Mouse (Mus musculus) CH12.LX (cell line): ENCODE data around the gene Ppm1n. TPM values are rescaled to one million over a fixed set of nuclear protein-coding genes. Genes with fewer than 3 reads are reported as not detected.

Experiments used
- DNase-seq: peaks from one replicate; pipeline ENCODE4 v3.0.0-alpha.2; 2013; ENCODE audit errors: extremely low read depth
- H3K27ac ChIP-seq: 2 replicates; pipeline ENCODE4 v1.5.1; 2012; ENCODE audit warnings: low read depth, mild to moderate bottlenecking, control low read depth, moderate library complexity; ENCODE audit not compliant: insufficient read depth
- H3K27me3 ChIP-seq: replicated peaks from 2 replicates; pipeline ENCODE3; 2012; ENCODE audit warnings: inconsistent platforms
- H3K36me3 ChIP-seq, 2 experiments: replicated peaks in 1 of 2; 2 replicates each; pipeline versions ENCODE3 to v1.6.1; 2012; ENCODE audit warnings: inconsistent platforms in 1 of 2, low read length in 1 of 2, mild to moderate bottlenecking in 1 of 2, mixed read lengths in 1 of 2, moderate library complexity in 1 of 2; ENCODE audit not compliant: control insufficient read depth in 1 of 2, insufficient read depth in 1 of 2
- H3K4me1 ChIP-seq, 2 experiments: 2 replicates each; pipeline ENCODE4 v1.6.1; 2012; ENCODE audit warnings: inconsistent platforms in 1 of 2, moderate library complexity in 1 of 2; ENCODE audit not compliant: insufficient read depth in 2 of 2, control insufficient read depth in 1 of 2
- H3K4me2 ChIP-seq: 2 replicates; pipeline ENCODE4 v1.6.1; 2012; ENCODE audit warnings: low read depth, mild to moderate bottlenecking, control low read depth; ENCODE audit not compliant: poor library complexity, insufficient read depth, severe bottlenecking
- H3K4me3 ChIP-seq, 3 experiments: fragments of 150-350 bp in 1 of 3; sonication (generic) in 1 of 3; replicated peaks in 1 of 3; 2 replicates each; pipeline versions ENCODE3 to v1.5.1; 2011 to 2012; ENCODE audit warnings: low read depth in 2 of 3, low read length in 2 of 3, mild to moderate bottlenecking in 2 of 3, moderate library complexity in 2 of 3, control low read depth in 1 of 3, improper control_type of control experiment in 1 of 3, inconsistent platforms in 1 of 3, mixed read lengths in 1 of 3; ENCODE audit not compliant: poor library complexity in 1 of 3
- H3K79me2 ChIP-seq: replicated peaks from 2 replicates; pipeline ENCODE4 v1.6.1; 2012; ENCODE audit warnings: mild to moderate bottlenecking, moderate library complexity; ENCODE audit not compliant: control insufficient read depth, poor library complexity, insufficient read depth, severe bottlenecking; ENCODE audit errors: extremely low read depth
- H3K9ac ChIP-seq: 2 replicates; pipeline ENCODE4 v1.6.1; 2012; ENCODE audit warnings: low read depth, mild to moderate bottlenecking, control low read depth, moderate library complexity; ENCODE audit not compliant: insufficient read depth
- H3K9me3 ChIP-seq: replicated peaks from 2 replicates; pipeline ENCODE3; 2012; ENCODE audit warnings: low read length, inconsistent platforms, mixed read lengths
- BHLHE40 ChIP-seq: IDR thresholded peaks from 2 replicates; pipeline ENCODE4 v1.6.1; 2011; ENCODE audit warnings: mild to moderate bottlenecking, low read depth, low read length, improper control_type of control experiment
- CHD1 ChIP-seq: IDR thresholded peaks from 2 replicates; pipeline ENCODE4 v1.6.1; 2012; ENCODE audit warnings: low read depth, low read length, improper control_type of control experiment, inconsistent platforms
- CHD2 ChIP-seq: IDR thresholded peaks from 2 replicates; pipeline ENCODE4 v1.6.1; 2011; ENCODE audit warnings: low read length, improper control_type of control experiment
- CTCF ChIP-seq, 2 experiments: IDR thresholded peaks in 1 of 2; conservative IDR thresholded peaks in 1 of 2; 2 replicates each; pipeline ENCODE4 v1.5.1; 2011 to 2012; ENCODE audit warnings: low read depth in 2 of 2, low read length in 2 of 2, improper control_type of control experiment in 1 of 2, inconsistent platforms in 1 of 2, mild to moderate bottlenecking in 1 of 2, moderate library complexity in 1 of 2
- ELF1 ChIP-seq: IDR thresholded peaks from 2 replicates; pipeline ENCODE4 v1.6.1; 2014; ENCODE audit warnings: low read depth, mild to moderate bottlenecking, inconsistent platforms, low read length, improper control_type of control experiment
- EP300 ChIP-seq: IDR thresholded peaks from 2 replicates; pipeline ENCODE4 v1.6.1; 2011; ENCODE audit warnings: low read length, improper control_type of control experiment
- ETS1 ChIP-seq: conservative IDR thresholded peaks from 2 replicates; pipeline ENCODE4 v1.6.1; 2012; ENCODE audit warnings: low read depth, mild to moderate bottlenecking, inconsistent platforms, low read length, improper control_type of control experiment, moderate library complexity
- HCFC1 ChIP-seq: IDR thresholded peaks from 2 replicates; pipeline ENCODE4 v1.6.1; 2012; ENCODE audit warnings: low read depth, mild to moderate bottlenecking, inconsistent platforms, low read length, improper control_type of control experiment
- IRF4 ChIP-seq: IDR thresholded peaks from 2 replicates; pipeline ENCODE4 v1.6.1; 2014; ENCODE audit warnings: low read depth, mild to moderate bottlenecking, inconsistent platforms, low read length, improper control_type of control experiment
- JUN ChIP-seq: IDR thresholded peaks from 2 replicates; pipeline ENCODE4 v1.6.1; 2011; ENCODE audit warnings: low read depth, mild to moderate bottlenecking, low read length, improper control_type of control experiment, moderate library complexity; ENCODE audit not compliant: insufficient read depth
- JUND ChIP-seq: conservative IDR thresholded peaks from 2 replicates; pipeline ENCODE4 v1.6.1; 2011; ENCODE audit warnings: low read depth, low read length, improper control_type of control experiment
- KAT2A ChIP-seq: IDR thresholded peaks from 2 replicates; pipeline ENCODE4 v1.6.1; 2012; ENCODE audit warnings: low read length, improper control_type of control experiment, inconsistent platforms; ENCODE audit not compliant: insufficient replicate concordance
- MAX ChIP-seq: IDR thresholded peaks from 2 replicates; pipeline ENCODE4 v1.6.1; 2011; ENCODE audit warnings: low read length, improper control_type of control experiment
- MAZ ChIP-seq: IDR thresholded peaks from 2 replicates; pipeline ENCODE4 v1.6.1; 2012; ENCODE audit warnings: low read depth, mild to moderate bottlenecking, inconsistent platforms, low read length, improper control_type of control experiment, moderate library complexity
- MEF2A ChIP-seq: IDR thresholded peaks from 2 replicates; pipeline ENCODE4 v1.6.1; 2014; ENCODE audit warnings: low read depth, mild to moderate bottlenecking, inconsistent platforms, low read length, improper control_type of control experiment, borderline replicate concordance
- NELFE ChIP-seq: IDR thresholded peaks from 2 replicates; pipeline ENCODE4 v1.6.1; 2011; ENCODE audit warnings: low read depth, low read length, improper control_type of control experiment
- NRF1 ChIP-seq: IDR thresholded peaks from 2 replicates; pipeline ENCODE4 v1.6.1; 2014; ENCODE audit warnings: low read depth, mild to moderate bottlenecking, inconsistent platforms, low read length, improper control_type of control experiment, moderate library complexity
- POLR2A ChIP-seq: IDR thresholded peaks from 2 replicates; pipeline ENCODE4 v1.6.1; 2011; ENCODE audit warnings: low read depth, mild to moderate bottlenecking, improper control_type of control experiment, low read length
- RAD21 ChIP-seq: IDR thresholded peaks from 2 replicates; pipeline ENCODE4 v1.6.1; 2011; ENCODE audit warnings: low read depth, mild to moderate bottlenecking, low read length, improper control_type of control experiment, moderate library complexity
- RCOR1 ChIP-seq: conservative IDR thresholded peaks from 2 replicates; pipeline ENCODE4 v1.6.1; 2012; ENCODE audit warnings: low read depth, mild to moderate bottlenecking, inconsistent platforms, low read length, improper control_type of control experiment
- SIN3A ChIP-seq: IDR thresholded peaks from 2 replicates; pipeline ENCODE4 v1.6.1; 2012; ENCODE audit warnings: low read length, improper control_type of control experiment, inconsistent platforms
- TBP ChIP-seq: conservative IDR thresholded peaks from 2 replicates; pipeline ENCODE4 v1.6.1; 2011; ENCODE audit warnings: low read depth, low read length, improper control_type of control experiment
- TCF12 ChIP-seq: IDR thresholded peaks from 2 replicates; pipeline ENCODE4 v1.6.1; 2014; ENCODE audit warnings: low read depth, mild to moderate bottlenecking, inconsistent platforms, low read length, improper control_type of control experiment
- UBTF ChIP-seq: IDR thresholded peaks from 2 replicates; pipeline ENCODE4 v1.6.1; 2012; ENCODE audit warnings: low read depth, mild to moderate bottlenecking, inconsistent platforms, low read length, improper control_type of control experiment, moderate library complexity
- ZC3H11A ChIP-seq: IDR thresholded peaks from 2 replicates; pipeline ENCODE4 v1.6.1; 2012; ENCODE audit warnings: low read depth, mild to moderate bottlenecking, inconsistent platforms, low read length, improper control_type of control experiment
- ZKSCAN1 ChIP-seq: IDR thresholded peaks from 2 replicates; pipeline ENCODE4 v1.6.1; 2012; ENCODE audit warnings: low read depth, inconsistent platforms, low read length, improper control_type of control experiment, borderline replicate concordance
- ZNF384 ChIP-seq: IDR thresholded peaks from 2 replicates; pipeline ENCODE4 v1.6.1; 2012; ENCODE audit warnings: low read depth, low read length, improper control_type of control experiment, inconsistent platforms
- dilution Hi-C: fragments of 300-500 bp; cut with MboI; formaldehyde crosslinking; loops from 2 replicates; pipeline ENCODE4 v1.14.3; 2020; ENCODE audit warnings: low sequenced_read_pairs; ENCODE audit not compliant: extremely low pct_unique_long_range_greater_than_20kb, extremely low pct_ligation_motif_present
- in situ Hi-C: fragments of 300-500 bp; cut with MboI; formaldehyde crosslinking; loops from 3 replicates; pipeline ENCODE4 v1.14.3; 2019; ENCODE audit warnings: low sequenced_read_pairs, low pct_ligation_motif_present, low pct_unique_long_range_greater_than_20kb, mixed read lengths
- polyA plus RNA-seq: library from polyadenylated mRNA; unstranded; fragments of >175 nt; gene quantifications from 2 replicates; pipeline ENCODE4 v1.2.1, GENCODE M21; 2012; ENCODE audit warnings: low read depth; ENCODE audit not compliant: insufficient read length
- total RNA-seq, 2 experiments: library from RNA; depleted of rRNA; stranded (reverse); fragments of 300-350 nt in 1 of 2; fragments of >200 nt in 1 of 2; gene quantifications; 2 replicates each; pipeline ENCODE4 v1.2.3; 2012 to 2014

The Ppm1n gene
- total and polyA plus RNA-seq, 3 experiments, result not detected

DNA sequence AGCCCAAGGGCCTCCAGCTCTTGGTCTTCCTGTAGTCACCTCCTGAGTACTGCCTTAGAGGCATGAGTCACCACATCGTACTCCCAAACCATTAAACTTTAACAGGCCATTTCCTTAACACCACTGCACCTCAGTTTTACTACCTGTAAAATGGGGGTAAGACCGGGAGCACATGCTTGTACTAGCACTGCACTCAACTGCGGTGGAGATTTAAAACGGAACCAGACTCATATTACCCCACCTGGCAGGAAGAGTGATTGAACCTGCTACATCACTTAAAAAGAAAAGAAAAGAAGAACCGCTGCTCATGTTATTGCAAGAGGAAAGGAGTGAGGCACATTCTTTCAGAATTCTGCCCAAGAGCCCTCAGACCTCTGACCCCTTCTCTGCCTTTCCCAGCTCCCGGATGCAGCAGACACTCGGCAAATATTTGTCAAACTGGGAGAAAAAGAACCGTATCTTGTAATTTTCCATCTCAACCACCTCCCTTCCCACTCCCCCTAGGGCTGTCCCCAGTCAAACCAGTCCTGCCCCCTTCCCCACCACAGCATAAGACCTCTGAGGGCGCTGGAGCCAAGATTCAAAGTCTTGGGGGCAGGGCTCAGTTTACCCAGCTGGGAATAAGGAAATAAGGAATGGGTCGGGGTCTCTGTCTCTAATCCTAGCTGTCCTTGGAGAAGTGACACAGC is 10.7 kb downstream of the Ppm1n start (continued):
- TF ChIP-seq RAD21 (no peak), MEF2A (peak; percentile 45; the same call in 1 of the 2 replicates), HCFC1 (no peak), NRF1 (no peak), JUN (no peak), ZNF384 (no peak), JUND (no peak), CHD1 (0 out of 2 replicates have a peak, but pooled peaks have one; percentile 73), UBTF (no peak), CTCF (conservative IDR thresholded peaks at IDR 0.05 in 1 of 2, IDR thresholded peaks at IDR 0.05 in 1 of 2; ENCODE audit: low read depth in 2 of 2, low read length in 2 of 2) (no peak), KAT2A (no peak), TCF12 (0 out of 2 replicates have a peak, but pooled peaks have one; percentile 20)

DNA sequence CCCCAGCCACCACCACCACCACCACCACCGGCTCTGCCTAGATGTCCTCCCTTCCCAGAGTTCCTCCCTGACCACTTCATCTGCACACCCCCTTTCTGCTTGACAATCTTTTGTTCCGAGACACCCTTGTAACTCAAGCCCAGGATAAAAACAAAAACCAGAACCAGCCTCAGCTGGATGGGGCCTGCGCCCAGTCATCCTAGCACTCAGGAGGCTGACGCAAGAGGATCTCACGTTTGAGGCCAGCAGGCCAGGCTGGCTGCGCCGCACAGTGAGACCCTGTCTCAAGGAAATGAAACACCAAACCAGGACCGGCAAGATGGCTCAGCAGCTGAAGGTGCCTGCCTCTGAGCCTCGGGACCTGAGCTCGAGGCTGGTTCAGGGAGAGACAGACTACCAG is 12.8 kb downstream of the Ppm1n start:
- peak; percentile 78; the same call in 1 of the 2 replicates for TF ChIP-seq IRF4
- TF ChIP-seq NRF1, result 0 out of 2 replicates have a peak, but pooled peaks have one; percentile 14
- peak; percentile 89 for TF ChIP-seq ETS1
- peak; percentile 95 for TF ChIP-seq BHLHE40
- 0 out of 2 replicates have a peak, but pooled peaks have one; percentile 49 for TF ChIP-seq MAZ
- TF ChIP-seq TCF12, result peak; percentile 69
- no peak for TF ChIP-seq ZKSCAN1
- TF ChIP-seq UBTF, result no peak
- TF ChIP-seq CHD2, result no peak
- no peak for TF ChIP-seq HCFC1
- TF ChIP-seq SIN3A, result peak; percentile 81
- peak; percentile 50 for TF ChIP-seq ELF1
- no peak for TF ChIP-seq ZC3H11A
- TF ChIP-seq EP300, result peak; percentile 26; the same call in 1 of the 2 replicates
- 0 out of 2 replicates have a peak, but pooled peaks have one; percentile 41 for TF ChIP-seq NELFE
- TF ChIP-seq RCOR1, result no peak
- peak; percentile 74; the same call in 1 of the 2 replicates for TF ChIP-seq MAX
- peak; percentile 43; the same call in 1 of the 2 replicates for TF ChIP-seq POLR2A
- TF ChIP-seq TBP, result 0 out of 2 replicates have a peak, but pooled peaks have one; percentile 41
- TF ChIP-seq, all 38 proteins: peak for 13
- Histone ChIP-seq H3K4me1 (peaks cover 27 to 40% of the 10 kb centered on the region in 2 experiments), H3K9ac (peak overlapping the region; percentile 91), H3K4me2 (peak overlapping the region; percentile 59), H3K9me3 (no peaks in the 10 kb centered on the region), H3K36me3 (peaks cover 41 to 46% of the 10 kb centered on the region in 2 experiments), H3K4me3 (peak overlapping the region; percentile 18 to 94 (median 22)), H3K79me2 (peaks cover 65% of the 10 kb centered on the region), H3K27me3 (no peaks in the 10 kb centered on the region), H3K27ac (peak overlapping the region; percentile 94)
- DNase-seq, result peak; percentile 75
- in situ Hi-C loops, result no loop called here
- dilution Hi-C loops, result no loop called here
